In the genomic region with DNA sequence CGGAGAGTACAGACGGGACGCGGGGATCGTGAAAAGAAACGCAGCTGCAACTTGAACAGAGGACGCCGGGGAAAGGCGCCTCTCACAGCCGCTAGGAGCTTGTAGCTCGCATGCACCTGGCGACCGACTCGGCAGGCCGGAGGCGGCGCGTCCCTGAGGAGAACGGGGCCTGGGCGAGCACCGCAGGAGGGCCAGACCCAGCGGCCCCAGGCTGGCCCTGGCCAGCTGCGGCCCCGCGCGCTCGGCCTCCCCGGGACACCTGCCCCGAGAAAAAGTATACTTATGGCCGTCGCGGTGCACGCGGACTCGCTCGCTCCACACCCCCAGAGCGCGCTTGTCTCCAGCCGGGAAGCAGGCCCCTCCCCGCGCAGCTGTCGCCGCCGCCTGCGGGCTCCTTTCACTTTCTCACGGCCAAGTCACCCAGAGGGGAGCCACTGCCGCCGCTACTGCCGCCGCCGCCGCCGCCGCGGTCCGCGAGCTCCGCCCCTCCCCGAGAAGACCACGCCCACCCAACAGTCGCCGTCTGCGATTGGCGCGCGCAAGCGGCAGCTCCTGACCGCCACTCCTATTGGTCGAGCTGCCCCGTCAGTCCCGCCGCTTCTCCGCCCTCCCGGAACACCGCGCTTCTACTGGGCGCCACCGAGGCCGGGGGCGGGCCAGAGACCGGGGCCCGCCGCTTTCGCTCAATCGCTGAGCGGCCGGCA, we compare ENCODE assay signal across 8 mouse cellular contexts. TPM values are rescaled to one million over a fixed set of nuclear protein-coding genes. Genes with fewer than 3 reads are reported as not detected.
DNase-seq lines count a peak whose midpoint lies in the region; ATAC-seq and TF ChIP-seq lines count a peak whose summit lies in the region.

No protein-coding gene starts in this region.

- peak overlapping the region; percentile 89 for H3K9ac ChIP-seq in forebrain, embryonic 14.5 days (ENCODE audit: low read length)

- peak overlapping the region; percentile 100 for H3K27ac ChIP-seq in forebrain, embryonic 14.5 days (ENCODE audit: low read depth, low read length)

- WGBS in forebrain, embryonic 14.5 days: under 1% methylated on average over 80 of the region's 87 CpGs
- under 1% methylated on average over 84 of the region's 87 CpGs for WGBS in lung, adult 2 months

- TF ChIP-seq CTCF in lung, adult 2 months (IDR thresholded peaks at IDR 0.05; ENCODE audit: insufficient read depth, low read length): no peak

- no peaks in the 10 kb centered on the region for H3K9me3 ChIP-seq in forebrain, embryonic 14.5 days (replicated peaks; ENCODE audit: control insufficient read depth, low read length)

- peak overlapping the region; percentile 74 for H3K4me2 ChIP-seq in forebrain, embryonic 14.5 days (ENCODE audit: low read length)

- intact Hi-C loops in heart, postnatal 25 days (cut with DNase I): loop anchor here (2.0 to 5.0 kb wide), 4 partner anchors 104 to 356 kb away; partner anchors contain the start of genes Adss and Akt3

- no peaks in the 10 kb centered on the region for H3K36me3 ChIP-seq in forebrain, embryonic 14.5 days (ENCODE audit: control insufficient read depth, insufficient read depth, low read length)

- DNase-seq in ES-CJ7 (ENCODE audit: low read depth, low spot score): peak; percentile 98
- peak; percentile 98 for DNase-seq in cerebellum, adult 11 months
- peak; percentile 99 for DNase-seq in forebrain, embryonic 14.5 days (ENCODE audit: low spot score)
- DNase-seq in heart, postnatal 25 days (ENCODE audit: low spot score): peak; percentile 99
- DNase-seq in layer of hippocampus, adult 18-20 months (ENCODE audit: low spot score in 2 of 2): peak; percentile 97 to 98
- peak; percentile 96 for DNase-seq in lung, adult 2 months
- DNase-seq in thymus, adult 18-20 months: peak; percentile 97 to 98

- peak; percentile 97 for ATAC-seq in forebrain, embryonic 14.5 days
- ATAC-seq in neutrophil, adult 5-6 weeks (ENCODE audit: extremely low read depth, insufficient number of reproducible peaks, low FRiP score, poor library complexity, severe bottlenecking): peak; percentile 92

- TF ChIP-seq POLR2A in lung, adult 2 months (IDR thresholded peaks at IDR 0.05; ENCODE audit: borderline replicate concordance, extremely low read depth, low read depth, low read length): peak; percentile 16; the same call in 1 of the 2 replicates

- peak overlapping the region; percentile 73 for H3K4me3 ChIP-seq in forebrain, embryonic 14.5 days (ENCODE audit: low read depth, low read length)
- H3K4me3 ChIP-seq in lung, adult 2 months (replicated peaks; ENCODE audit: extremely low read depth, low read depth, low read length): peak overlapping the region; percentile 90

- H3K27me3 ChIP-seq in forebrain, embryonic 14.5 days (replicated peaks; ENCODE audit: control insufficient read depth, insufficient read depth, low read length): no peaks in the 10 kb centered on the region

- peaks cover 18% of the 10 kb centered on the region for H3K4me1 ChIP-seq in forebrain, embryonic 14.5 days (ENCODE audit: control insufficient read depth, insufficient read depth, low read length)
- H3K4me1 ChIP-seq in lung, adult 2 months (ENCODE audit: control insufficient read depth, insufficient read depth, low read length): peaks cover 8% of the 10 kb centered on the region

RNA-seq across cellular contexts. Expression of gene Zbtb18, which starts 0.5 kb away (rescaled TPM):
- polyA plus RNA-seq in forebrain, embryonic 14.5 days (2014; fragmentation: Nextera tagmentation; extraction: Ambion mirVana): 102 and 109 TPM in 2 replicates
- total RNA-seq in heart, postnatal 25 days (2021): 10 to 100 TPM; 38.5 to 40.3 TPM
- 100 to 1,000 TPM; 537 TPM for total RNA-seq in layer of hippocampus, adult 18-20 months (2021)
- 10.5 and 18.0 TPM in 2 replicates for polyA plus RNA-seq in lung, adult 2 months (2012; rRNA removed)
- 91.1 and 91.6 TPM in 2 replicates for total RNA-seq in neutrophil, adult 5-6 weeks (2017)

Comparison
In these comparisons a context has a peak if more than half of its experiments do, and no peak if none do; other contexts are left out.
1. Peak in every context shown above with its lines: DNase-seq, ATAC-seq, H3K4me3 ChIP-seq and H3K27ac ChIP-seq.